21 mouse cellular contexts compared by ENCODE assay signal in genomic region chr5:34480926-34481325, GRCm38 (mm10). TPM values are rescaled to one million over a fixed set of nuclear protein-coding genes. Genes with fewer than 3 reads are reported as not detected.
DNase-seq lines count a peak whose midpoint lies in the region; ATAC-seq and TF ChIP-seq lines count a peak whose summit lies in the region.
"Had no signal": no experiment of that assay in that cellular context is flagged by ENCODE, and none has a peak within 500 bp of the region (broad histone marks: within the 10 kb centered on the region; RNA-seq: fewer than 3 reads in every experiment).

No protein-coding gene starts in this region.

- ATAC-seq in CD4-positive, CD25-positive, alpha-beta regulatory T cell, adult 4 months: no peak
- no peak for ATAC-seq in erythroblast, adult 5-6 weeks (replicated peaks; ENCODE audit: low FRiP score, poor library complexity, severe bottlenecking)
- ATAC-seq: activated CD4-positive, CD25-positive, alpha-beta regulatory T cell, adult 4 months had no signal

- no peak overlapping the region for H3K4me3 ChIP-seq in layer of hippocampus, adult 2 months
- no peak overlapping the region for H3K4me3 ChIP-seq in E14TG2a.4 (replicated peaks; ENCODE audit: low read length)
- H3K4me3 ChIP-seq: embryonic facial prominence, embryonic 12.5 days; heart, embryonic 13.5 days; hindbrain, embryonic 15.5 days; liver, embryonic 15.5 days; neural tube, embryonic 13.5 days had no signal

- H3K36me3 ChIP-seq in E14TG2a.4 (ENCODE audit: insufficient read depth, low read length): peaks cover 72% of the 10 kb centered on the region

- no peaks in the 10 kb centered on the region for H3K9me3 ChIP-seq in E14TG2a.4 (ENCODE audit: low read length)
- H3K9me3 ChIP-seq: embryonic facial prominence, embryonic 12.5 days; hindbrain, embryonic 15.5 days; liver, embryonic 15.5 days; neural tube, embryonic 13.5 days had no signal

- no peak for TF ChIP-seq POLR2A in brain, embryonic 14.5 days (IDR thresholded peaks at IDR 0.05; ENCODE audit: borderline replicate concordance, extremely low read depth, insufficient read depth, insufficient read length, poor library complexity, severe bottlenecking)

- TF ChIP-seq CTCF in layer of hippocampus, adult 2 months (conservative IDR thresholded peaks at IDR 0.05): peak; percentile 60
- TF ChIP-seq CTCF in E14TG2a.4 (conservative IDR thresholded peaks at IDR 0.05; ENCODE audit: low read length): peak; percentile 24
- TF ChIP-seq CTCF in brain, embryonic 14.5 days (IDR thresholded peaks at IDR 0.05; ENCODE audit: borderline replicate concordance, extremely low read depth, insufficient read depth, insufficient read length): 0 out of 2 replicates have a peak, but pooled peaks have one; percentile 5

- H3K27ac ChIP-seq in layer of hippocampus, adult 2 months: no peak overlapping the region
- H3K27ac ChIP-seq: embryonic facial prominence, embryonic 12.5 days; heart, embryonic 13.5 days; hindbrain, embryonic 15.5 days; liver, embryonic 15.5 days; neural tube, embryonic 13.5 days had no signal

- H3K4me1 ChIP-seq in E14TG2a.4 (replicated peaks; ENCODE audit: low read depth, low read length): peaks cover 7% of the 10 kb centered on the region
- H3K4me1 ChIP-seq: embryonic facial prominence, embryonic 12.5 days; heart, embryonic 13.5 days; hindbrain, embryonic 15.5 days; liver, embryonic 15.5 days; neural tube, embryonic 13.5 days had no signal

- DNase-seq in CD4-positive, CD25-positive, alpha-beta regulatory T cell, adult 2 months (ENCODE audit: low read depth, low spot score): peak; percentile 35
- no peak for DNase-seq in layer of hippocampus, adult 2 months (ENCODE audit: low spot score in 2 of 2)
- no peak for DNase-seq in layer of hippocampus, adult 9-10 months (ENCODE audit: low spot score)
- no peak for DNase-seq in brain, embryonic 14.5 days (ENCODE audit: low read depth)
- DNase-seq in frontal cortex, postnatal 14 days (ENCODE audit: low spot score in 2 of 2): no peak
- DNase-seq: adrenal gland, postnatal 14 days; cerebellum, adult 2 months; gastrocnemius, postnatal 36 days; heart, postnatal 36 days; kidney, adult 8-10 months; right cerebral cortex, postnatal 25 days; thymus, postnatal 14 days had no signal

- no peaks in the 10 kb centered on the region for H3K27me3 ChIP-seq in E14TG2a.4 (ENCODE audit: insufficient read depth, low read length)
- H3K27me3 ChIP-seq: embryonic facial prominence, embryonic 12.5 days; heart, embryonic 13.5 days; hindbrain, embryonic 15.5 days; liver, embryonic 15.5 days; neural tube, embryonic 13.5 days had no signal

RNA-seq across cellular contexts. Expression of gene Tnip2, which starts 32.9 kb away (rescaled TPM):
- polyA plus RNA-seq in CD4-positive, CD25-positive, alpha-beta regulatory T cell, adult 4 months (2017; shearing (Covaris generic)): 10 to 100 TPM; 26.9 to 31.4 TPM
- total RNA-seq in layer of hippocampus, adult 2 months (2021): 10 to 100 TPM; 29.9 to 30.9 TPM
- 7.9 and 8.8 TPM in 2 replicates for polyA plus RNA-seq in brain, embryonic 14.5 days (2012; rRNA removed)
- 1.0 and 1.3 TPM in 2 replicates for total RNA-seq in erythroblast, adult 5-6 weeks (2015; ENCODE audit: low replicate concordance)
- 3.4 and 3.9 TPM in 2 replicates for total RNA-seq in erythroblast, adult 5-6 weeks (2017; ENCODE audit: low replicate concordance)

RNA-seq across cellular contexts. Expression of gene Sh3bp2, which starts 44.7 kb away (rescaled TPM):
- 10 to 100 TPM in 1 of 2 experiments, 1 to 10 TPM in 1; 6.0 to 18.6 TPM for polyA plus RNA-seq in CD4-positive, CD25-positive, alpha-beta regulatory T cell, adult 4 months (2017; shearing (Covaris generic))
- total RNA-seq in layer of hippocampus, adult 2 months (2021): 1 to 10 TPM; 3.3 to 6.6 TPM
- polyA plus RNA-seq in brain, embryonic 14.5 days (2012; rRNA removed): 39.8 and 41.6 TPM in 2 replicates
- total RNA-seq in erythroblast, adult 5-6 weeks (2015; ENCODE audit: low replicate concordance): 5.6 and 9.0 TPM in 2 replicates
- 4.7 and 5.4 TPM in 2 replicates for total RNA-seq in erythroblast, adult 5-6 weeks (2017; ENCODE audit: low replicate concordance)

Comparison
In these comparisons a context has a peak if more than half of its experiments do, and no peak if none do; other contexts are left out.
1. CTCF ChIP-seq: peak in every context shown above with its lines; median percentile 60 in layer of hippocampus, adult 2 months; 24 in E14TG2a.4; 5 in brain, embryonic 14.5 days.
2. RNA of gene Tnip2, which starts 32.9 kb away (total RNA-seq): 29.9 to 30.9 TPM in layer of hippocampus, adult 2 months; 1.0 to 3.9 TPM in erythroblast, adult 5-6 weeks; every median in the first group is over 4 times any median in the second.